Mouse (Mus musculus): ENCODE data around the gene Uba52. TPM values are rescaled to one million over a fixed set of nuclear protein-coding genes. Genes with fewer than 3 reads are reported as not detected.

Uba52 gene
- total RNA-seq (2014; rRNA removed) (357 and 402 TPM in 2 replicates), polyA plus RNA-seq (2015; fragmentation: Nextera tagmentation; extraction: Ambion mirVana) (721 and 736 TPM in 2 replicates)

DNA sequence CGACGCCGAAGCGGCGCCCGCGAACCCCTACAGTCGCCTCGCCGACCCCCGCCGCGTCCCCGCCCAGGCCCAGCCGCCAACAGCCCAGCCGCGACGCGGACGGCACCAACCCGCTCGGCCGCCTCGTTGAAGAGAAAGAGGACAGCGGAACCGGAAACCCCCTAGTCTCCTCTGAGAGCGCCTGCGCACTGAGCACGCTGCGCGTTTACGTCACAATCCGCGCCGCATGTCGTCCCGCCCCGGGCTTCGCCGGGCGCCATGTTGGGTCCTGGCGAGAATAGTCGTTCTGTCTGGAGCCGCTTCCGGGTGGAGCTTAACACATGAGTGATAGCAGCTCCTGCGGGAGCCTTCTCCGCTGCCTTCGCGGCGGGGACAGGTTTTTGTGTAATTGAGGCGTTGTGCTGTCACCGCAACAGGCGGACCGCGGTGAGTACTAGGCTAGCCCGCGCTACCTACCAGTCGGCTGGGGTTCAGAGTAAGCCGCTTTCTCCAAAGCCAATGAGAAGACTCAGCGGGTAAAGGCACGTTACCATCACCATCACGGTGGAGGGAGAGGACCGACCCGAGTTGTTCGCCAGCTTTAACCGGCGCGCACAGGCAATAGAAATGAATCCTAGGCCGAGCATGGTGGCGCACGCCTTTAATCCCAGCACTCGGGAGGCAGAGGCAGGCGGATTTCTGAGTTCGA lies at the start of gene Uba52:
Uba52 (minus strand) TSS at position 574 of the 688 bp plus-strand sequence.
- Histone ChIP-seq H3K36me3 (ENCODE audit: insufficient read depth, low read length) (peaks cover 10% of the 10 kb centered on the region; the same call in 1 of the 2 replicates), H3K4me2 (ENCODE audit: low read depth, low read length, poor library complexity, severe bottlenecking) (peak within 1 kb of the TSS; percentile 96), H3K27me3 (ENCODE audit: insufficient read depth, low read length) (no peaks in the 10 kb centered on the region), H3K9ac (replicated peaks; ENCODE audit: low read length, poor library complexity, severe bottlenecking) (peak within 1 kb of the TSS; percentile 77), H3K4me1 (ENCODE audit: insufficient read depth, low read length) (peaks cover 7% of the 10 kb centered on the region; the same call in 1 of the 2 replicates), H3K4me3 (ENCODE audit: low read depth, low read length) (peak within 1 kb of the TSS; percentile 69), H3K27ac (ENCODE audit: low read depth, low read length) (peak within 1 kb of the TSS; percentile 93), H3K9me3 (ENCODE audit: low read length) (no peaks in the 10 kb centered on the region)
- no peak for TF ChIP-seq CTCF (IDR thresholded peaks at IDR 0.05)
- DNase-seq (ENCODE audit: low spot score) (peak; percentile 98), ATAC-seq (ENCODE audit: low FRiP score) (peak; percentile 89)
- 2% methylated on average over 65 of the region's 74 CpGs for WGBS

DNA sequence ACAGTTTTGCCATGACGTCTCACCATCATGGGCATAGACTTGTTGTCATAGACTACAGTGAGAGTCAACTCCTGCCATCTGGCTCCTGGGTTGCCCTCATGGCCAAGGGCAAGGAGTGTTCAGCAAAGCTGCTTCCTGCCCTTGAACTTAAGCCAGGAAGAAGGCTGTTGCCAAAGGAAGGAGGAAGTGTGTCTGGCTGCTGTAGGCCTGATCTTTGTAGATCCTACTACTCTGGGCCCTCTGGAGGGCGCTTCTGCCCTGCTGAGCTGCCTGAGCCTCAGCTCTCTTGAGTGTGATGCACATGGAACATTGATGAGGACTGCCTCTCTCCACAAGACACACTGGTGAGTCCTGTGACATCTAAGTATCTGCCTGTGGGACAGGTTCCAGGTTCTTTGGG lies 49.5 kb upstream of the Uba52 start:
- 76% methylated on average over 2 of the region's 2 CpGs for WGBS
- no peak for ATAC-seq (ENCODE audit: low FRiP score)

DNA sequence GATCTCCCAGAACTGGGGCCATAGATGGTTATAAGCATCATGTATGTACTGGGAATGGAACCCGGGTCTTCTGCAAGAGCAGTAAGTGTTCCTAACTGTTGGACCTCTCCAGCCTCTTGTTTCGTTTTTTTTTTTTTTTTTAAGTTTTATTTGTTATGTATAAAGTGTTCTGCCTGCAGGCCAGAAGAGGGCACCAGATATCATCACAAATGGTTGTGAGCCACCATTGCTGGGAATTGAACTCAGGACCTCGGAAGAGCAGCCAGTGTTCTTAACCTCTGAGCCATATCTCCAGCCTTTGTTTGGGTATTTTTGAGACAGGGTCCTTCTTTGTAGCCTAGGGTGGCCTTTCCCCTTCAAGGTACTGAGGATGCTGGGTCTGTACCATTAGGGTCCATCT lies 48.4 kb upstream of the Uba52 start:
- H3K4me3 ChIP-seq (ENCODE audit: low read depth, low read length): no peak overlapping the region
- no peak overlapping the region for H3K27ac ChIP-seq (ENCODE audit: low read depth, low read length)
- DNase-seq (ENCODE audit: low spot score) (no peak), ATAC-seq (ENCODE audit: low FRiP score) (no peak)
- H3K4me2 ChIP-seq (ENCODE audit: low read depth, low read length, poor library complexity, severe bottlenecking): no peak overlapping the region
- WGBS: 80% methylated on average over 3 of the region's 3 CpGs
- no peaks in the 10 kb centered on the region for H3K9me3 ChIP-seq (ENCODE audit: low read length)
- H3K27me3 ChIP-seq (ENCODE audit: insufficient read depth, low read length): no peaks in the 10 kb centered on the region
- H3K4me1 ChIP-seq (ENCODE audit: insufficient read depth, low read length): peaks cover 8% of the 10 kb centered on the region; the same call in 1 of the 2 replicates
- no peak overlapping the region for H3K9ac ChIP-seq (replicated peaks; ENCODE audit: low read length, poor library complexity, severe bottlenecking)
- TF ChIP-seq CTCF (IDR thresholded peaks at IDR 0.05): peak; percentile 45
- H3K36me3 ChIP-seq (ENCODE audit: insufficient read depth, low read length): peaks cover 3% of the 10 kb centered on the region; the same call in 1 of the 2 replicates

More for the DNA sequence above, 49.5 kb upstream of the Uba52 start:
- Histone ChIP-seq H3K4me3 (ENCODE audit: low read depth, low read length) (no peak overlapping the region), H3K4me1 (ENCODE audit: insufficient read depth, low read length) (peaks cover 8% of the 10 kb centered on the region; the same call in 1 of the 2 replicates), H3K4me2 (ENCODE audit: low read depth, low read length, poor library complexity, severe bottlenecking) (no peak overlapping the region), H3K27me3 (ENCODE audit: insufficient read depth, low read length) (no peaks in the 10 kb centered on the region), H3K9ac (replicated peaks; ENCODE audit: low read length, poor library complexity, severe bottlenecking) (no peak overlapping the region), H3K36me3 (ENCODE audit: insufficient read depth, low read length) (peaks cover 3% of the 10 kb centered on the region; the same call in 1 of the 2 replicates), H3K27ac (ENCODE audit: low read depth, low read length) (no peak overlapping the region), H3K9me3 (ENCODE audit: low read length) (no peaks in the 10 kb centered on the region)
- peak; percentile 51 for TF ChIP-seq CTCF (IDR thresholded peaks at IDR 0.05)
- peak; percentile 22 for DNase-seq (ENCODE audit: low spot score)

DNA sequence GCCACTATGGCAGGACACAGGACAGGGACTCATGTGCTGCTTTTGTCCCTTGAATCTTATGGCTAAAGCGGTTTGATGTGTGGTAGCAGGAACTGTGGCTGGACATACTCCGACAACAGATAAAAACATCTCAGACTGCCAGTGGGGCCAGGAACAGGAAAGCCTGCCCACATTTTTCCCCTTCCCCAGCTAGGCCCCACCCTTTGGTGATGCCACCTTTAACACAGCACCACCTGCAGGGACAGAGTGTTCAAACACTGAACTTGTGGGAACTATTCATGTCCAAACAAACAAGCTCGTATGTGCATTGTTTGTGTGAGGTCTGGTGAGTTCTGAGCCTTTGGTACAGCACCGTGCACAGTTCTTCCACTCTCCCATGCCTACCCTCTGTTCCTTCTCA lies 47.7 kb upstream of the Uba52 start:
- Histone ChIP-seq H3K4me1 (ENCODE audit: insufficient read depth, low read length) (peaks cover 8% of the 10 kb centered on the region; the same call in 1 of the 2 replicates), H3K27ac (ENCODE audit: low read depth, low read length) (no peak overlapping the region), H3K9me3 (ENCODE audit: low read length) (no peaks in the 10 kb centered on the region), H3K9ac (replicated peaks; ENCODE audit: low read length, poor library complexity, severe bottlenecking) (no peak overlapping the region), H3K4me3 (ENCODE audit: low read depth, low read length) (no peak overlapping the region), H3K4me2 (ENCODE audit: low read depth, low read length, poor library complexity, severe bottlenecking) (no peak overlapping the region), H3K27me3 (ENCODE audit: insufficient read depth, low read length) (no peaks in the 10 kb centered on the region), H3K36me3 (ENCODE audit: insufficient read depth, low read length) (peaks cover 3% of the 10 kb centered on the region; the same call in 1 of the 2 replicates)
- peak; percentile 29; the same call in 1 of the 2 replicates for TF ChIP-seq CTCF (IDR thresholded peaks at IDR 0.05)
- ATAC-seq (ENCODE audit: low FRiP score) (no peak), DNase-seq (ENCODE audit: low spot score) (no peak)
- 70% methylated on average over 4 of the region's 4 CpGs for WGBS

DNA sequence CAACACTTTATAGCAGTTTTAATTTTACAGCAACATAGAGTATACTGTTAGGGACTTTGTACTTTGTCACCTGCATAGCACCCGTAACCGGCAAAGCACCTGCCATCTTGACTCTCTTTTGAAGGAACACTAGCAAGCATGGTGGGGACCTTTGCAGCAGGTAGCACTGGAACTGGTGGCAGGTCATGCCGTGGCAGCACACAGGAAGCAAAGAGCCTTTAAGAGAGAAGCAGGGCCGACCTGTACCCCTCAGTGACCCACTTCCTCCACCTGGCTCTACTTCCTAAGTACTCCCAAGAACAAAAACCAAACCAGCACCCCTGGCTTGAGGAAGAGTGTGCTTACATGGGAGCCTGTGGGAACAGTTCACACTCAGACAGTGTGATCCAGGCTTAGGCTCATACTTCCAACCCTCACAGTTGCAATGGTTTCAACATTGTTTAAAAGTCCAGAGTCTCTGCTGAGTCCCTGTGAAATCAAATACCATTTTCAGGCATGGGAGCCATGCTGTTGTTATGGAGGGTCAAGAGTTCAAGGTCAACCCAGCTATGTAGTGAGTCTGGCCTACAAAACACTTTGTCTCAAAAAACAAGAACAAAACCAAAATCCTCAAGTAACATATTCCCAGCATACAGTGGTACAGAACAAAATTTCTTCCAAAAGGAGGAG lies 44.6 kb upstream of the Uba52 start:
- Histone ChIP-seq H3K27me3 (ENCODE audit: insufficient read depth, low read length) (no peaks in the 10 kb centered on the region), H3K9ac (replicated peaks; ENCODE audit: low read length, poor library complexity, severe bottlenecking) (no peak overlapping the region), H3K4me3 (ENCODE audit: low read depth, low read length) (no peak overlapping the region), H3K9me3 (ENCODE audit: low read length) (no peaks in the 10 kb centered on the region), H3K4me1 (ENCODE audit: insufficient read depth, low read length) (0 out of 2 replicates have a peak, but pooled peaks cover 2% of the 10 kb centered on the region), H3K27ac (ENCODE audit: low read depth, low read length) (no peak overlapping the region), H3K36me3 (ENCODE audit: insufficient read depth, low read length) (peaks cover 3% of the 10 kb centered on the region; the same call in 1 of the 2 replicates), H3K4me2 (ENCODE audit: low read depth, low read length, poor library complexity, severe bottlenecking) (no peak overlapping the region)
- 95% methylated on average over 4 of the region's 4 CpGs for WGBS
- no peak for TF ChIP-seq CTCF (IDR thresholded peaks at IDR 0.05)
- ATAC-seq (ENCODE audit: low FRiP score) (no peak), DNase-seq (ENCODE audit: low spot score) (no peak)

DNA sequence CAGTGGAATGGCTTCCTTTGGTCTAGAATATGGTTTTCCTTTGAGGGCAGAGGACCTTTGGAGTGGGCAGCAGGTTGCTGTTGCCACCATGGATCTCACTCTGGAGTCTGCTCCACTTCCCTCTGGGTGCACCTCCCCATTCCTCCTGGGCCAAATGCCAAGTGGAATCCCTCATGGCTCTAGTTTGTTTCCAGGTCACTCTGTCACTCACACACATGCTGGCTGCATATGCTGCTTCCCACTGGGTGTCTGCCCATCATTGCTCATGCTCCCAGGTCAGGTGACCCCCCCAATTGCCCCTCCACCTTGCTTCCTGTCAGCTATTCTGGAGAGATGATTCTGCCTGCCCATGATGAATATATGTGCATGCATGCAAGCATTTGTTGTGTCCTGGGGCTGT lies 43.1 kb upstream of the Uba52 start:
- no peaks in the 10 kb centered on the region for H3K27me3 ChIP-seq (ENCODE audit: insufficient read depth, low read length)
- no peaks in the 10 kb centered on the region for H3K9me3 ChIP-seq (ENCODE audit: low read length)
- no peak overlapping the region for H3K4me2 ChIP-seq (ENCODE audit: low read depth, low read length, poor library complexity, severe bottlenecking)
- ATAC-seq (ENCODE audit: low FRiP score) (no peak), DNase-seq (ENCODE audit: low spot score) (peak; percentile 64)
- H3K4me1 ChIP-seq (ENCODE audit: insufficient read depth, low read length): no peaks in the 10 kb centered on the region
- no peak overlapping the region for H3K27ac ChIP-seq (ENCODE audit: low read depth, low read length)
- H3K4me3 ChIP-seq (ENCODE audit: low read depth, low read length): no peak overlapping the region
- peaks cover 3% of the 10 kb centered on the region; the same call in 1 of the 2 replicates for H3K36me3 ChIP-seq (ENCODE audit: insufficient read depth, low read length)
- no peak overlapping the region for H3K9ac ChIP-seq (replicated peaks; ENCODE audit: low read length, poor library complexity, severe bottlenecking)
- no peak for TF ChIP-seq CTCF (IDR thresholded peaks at IDR 0.05)
